Mouse (Mus musculus): ENCODE results near the gene Noa1. TPM values are rescaled to one million over a fixed set of nuclear protein-coding genes. Genes with fewer than 3 reads are reported as not detected.

The Noa1 gene
- total and polyA plus RNA-seq, 3 experiments = 12.2 to 21.3 (median 19.7) TPM

DNA sequence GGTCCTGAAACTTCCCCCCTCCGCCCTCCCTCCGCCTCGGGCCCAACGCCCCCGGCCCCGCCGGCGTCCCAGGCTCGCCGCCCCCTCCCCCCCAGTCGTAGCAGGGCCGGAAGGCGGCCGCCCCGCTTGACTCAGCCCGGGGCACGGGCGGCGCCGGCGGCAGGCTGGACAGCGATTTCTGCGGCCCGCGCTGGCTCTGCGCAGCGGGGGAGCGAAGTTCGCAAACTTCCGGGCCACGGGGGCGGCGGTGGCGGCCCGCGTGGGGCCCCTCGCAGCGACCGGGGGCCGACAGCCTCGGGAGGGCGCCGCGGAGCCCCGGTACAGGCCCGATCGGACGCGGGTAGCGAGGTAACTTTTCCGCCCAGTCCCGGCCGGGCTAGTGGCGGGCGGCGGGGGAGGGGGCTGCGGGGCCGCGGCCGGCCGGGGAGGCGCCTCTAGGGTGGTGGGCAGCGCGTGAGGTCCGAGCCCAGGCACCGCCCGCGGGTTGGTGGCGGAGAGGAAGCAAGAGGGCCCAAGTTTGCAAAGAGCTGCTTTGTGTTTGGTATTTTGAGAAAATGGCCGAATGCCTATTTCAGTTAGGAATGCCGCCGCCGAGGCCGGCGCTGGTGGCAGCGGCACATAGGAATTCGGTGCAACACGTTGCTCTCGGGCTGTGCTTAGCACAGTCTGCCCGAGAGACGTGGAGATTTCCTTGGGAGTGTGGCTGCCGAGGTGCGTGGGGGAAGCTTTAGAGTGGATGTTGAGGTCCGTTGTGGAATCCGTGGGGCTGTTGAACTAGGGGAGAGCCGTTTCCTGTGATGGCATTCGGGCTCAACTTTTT lies 43.6 kb downstream of the Noa1 start:
- WGBS = under 1% methylated on average over 85 of the region's 87 CpGs
- TF ChIP-seq CTCF (IDR thresholded peaks at IDR 0.05) (no peak), POLR2A (IDR thresholded peaks at IDR 0.05; ENCODE audit: insufficient read depth, low read depth, low read length) (no peak), EP300 (IDR thresholded peaks at IDR 0.05; ENCODE audit: insufficient read depth, low read depth, low read length) (no peak)
- intact Hi-C loops (cut with DNase I) = no loop called here

DNA sequence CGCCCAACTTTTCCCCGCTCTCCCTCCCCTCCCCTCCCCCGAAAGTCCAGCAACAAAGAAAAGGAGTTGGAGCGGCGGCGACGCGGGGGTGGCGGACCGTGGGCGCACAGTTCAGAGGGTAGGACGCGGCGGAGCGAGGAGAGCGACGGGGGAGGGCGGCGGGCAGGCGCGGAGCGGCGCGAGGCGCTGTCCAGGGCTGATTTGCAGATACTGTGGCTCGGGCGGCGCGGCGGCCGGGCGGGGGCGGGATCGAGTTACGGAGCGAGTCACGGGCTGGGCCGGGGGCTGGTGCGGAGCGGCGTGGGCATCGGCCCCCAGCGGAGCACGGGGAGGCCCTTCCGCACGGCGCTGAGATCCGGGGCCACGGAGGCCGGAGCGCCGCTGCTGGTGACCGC lies 44.2 kb downstream of the Noa1 start:
- Histone ChIP-seq H3K27me3 (ENCODE audit: control insufficient read depth, insufficient read depth, low read length) (no peaks in the 10 kb centered on the region), H3K9ac (ENCODE audit: low read depth, low read length) (peak overlapping the region; percentile 79), H3K4me1 (ENCODE audit: control insufficient read depth, insufficient read depth, low read length) (peaks cover 3% of the 10 kb centered on the region), H3K4me3 (peak overlapping the region; percentile 91), H3K79me2 (replicated peaks; ENCODE audit: control insufficient read depth, insufficient read depth, low read length) (peaks cover 6% of the 10 kb centered on the region), H3K36me3 (ENCODE audit: control insufficient read depth, insufficient read depth, low read length) (no peaks in the 10 kb centered on the region), H3K27ac (peak overlapping the region; percentile 83)
- WGBS = 2% methylated on average over 46 of the region's 53 CpGs
- DNase-seq = peak in 1 of 2 experiments; percentile 82
- TF ChIP-seq CTCF (IDR thresholded peaks at IDR 0.05) (no peak), EP300 (IDR thresholded peaks at IDR 0.05; ENCODE audit: insufficient read depth, low read depth, low read length) (no peak), POLR2A (IDR thresholded peaks at IDR 0.05; ENCODE audit: insufficient read depth, low read depth, low read length) (no peak)
- intact Hi-C loops (cut with DNase I) = loop anchor here (2.0 kb wide), 1 partner anchor 47 kb away; no protein-coding TSS in a partner anchor

More for the DNA sequence above, 43.6 kb downstream of the Noa1 start:
- Histone ChIP-seq H3K27ac (peak overlapping the region; percentile 83), H3K79me2 (replicated peaks; ENCODE audit: control insufficient read depth, insufficient read depth, low read length) (peaks cover 6% of the 10 kb centered on the region), H3K4me1 (ENCODE audit: control insufficient read depth, insufficient read depth, low read length) (peaks cover 3% of the 10 kb centered on the region), H3K4me3 (peak overlapping the region; percentile 91), H3K36me3 (ENCODE audit: control insufficient read depth, insufficient read depth, low read length) (no peaks in the 10 kb centered on the region), H3K9ac (ENCODE audit: low read depth, low read length) (peak overlapping the region; percentile 79), H3K27me3 (ENCODE audit: control insufficient read depth, insufficient read depth, low read length) (no peaks in the 10 kb centered on the region)
- peak; percentile 77 to 79 for DNase-seq

DNA sequence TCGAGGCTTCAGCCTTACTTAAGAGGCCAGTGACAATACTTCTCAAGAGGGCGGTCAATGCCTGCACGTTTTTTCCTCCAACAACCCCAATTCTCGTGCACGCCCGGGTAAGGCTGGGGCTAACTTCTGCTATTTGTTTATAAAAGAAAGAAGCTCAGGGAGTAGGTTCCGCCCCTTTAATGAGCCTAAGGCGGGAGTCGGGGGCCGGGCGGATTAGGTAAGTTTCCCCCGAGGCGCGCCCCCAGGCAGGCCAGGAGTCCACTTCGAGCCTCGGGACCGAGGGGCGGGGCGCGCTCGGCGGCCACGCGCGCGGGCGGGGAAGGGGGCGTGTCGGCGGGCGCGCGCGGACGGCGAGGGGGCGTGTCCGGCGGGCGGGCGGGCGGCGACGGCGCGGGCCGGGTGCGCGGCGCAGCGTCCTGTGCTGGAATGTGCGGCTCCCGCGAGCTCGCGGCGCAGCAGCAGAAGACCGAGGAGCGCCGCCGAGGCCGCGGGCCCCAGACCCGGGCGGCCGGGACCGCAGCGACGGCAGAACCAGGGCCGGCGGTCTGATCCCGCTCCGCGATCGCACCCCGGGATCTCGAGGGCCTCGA lies 44.7 kb downstream of the Noa1 start, which contains the start of gene Rest:
Rest (plus strand) TSS at position 411 of the 590 bp plus-strand sequence.
- H3K4me3 ChIP-seq = peak within 1 kb of the TSS; percentile 91
- H3K9ac ChIP-seq (ENCODE audit: low read depth, low read length) = peak within 1 kb of the TSS; percentile 79
- DNase-seq = peak; percentile 86 to 90
- intact Hi-C loops (cut with DNase I) = loop anchor here (2.0 kb wide), 1 partner anchor 48 kb away; no protein-coding TSS in a partner anchor
- no peaks in the 10 kb centered on the region for H3K36me3 ChIP-seq (ENCODE audit: control insufficient read depth, insufficient read depth, low read length)
- H3K4me1 ChIP-seq (ENCODE audit: control insufficient read depth, insufficient read depth, low read length) = peaks cover 1% of the 10 kb centered on the region
- H3K27ac ChIP-seq = peak within 1 kb of the TSS; percentile 83
- H3K79me2 ChIP-seq (replicated peaks; ENCODE audit: control insufficient read depth, insufficient read depth, low read length) = peaks cover 6% of the 10 kb centered on the region
- no peaks in the 10 kb centered on the region; the same call in 1 of the 2 replicates for H3K27me3 ChIP-seq (ENCODE audit: control insufficient read depth, insufficient read depth, low read length)
- 3% methylated on average over 77 of the region's 78 CpGs for WGBS
- TF ChIP-seq CTCF (IDR thresholded peaks at IDR 0.05) = no peak
- no peak; the same call in 1 of the 2 replicates for TF ChIP-seq POLR2A (IDR thresholded peaks at IDR 0.05; ENCODE audit: insufficient read depth, low read depth, low read length)
- no peak for TF ChIP-seq EP300 (IDR thresholded peaks at IDR 0.05; ENCODE audit: insufficient read depth, low read depth, low read length)

DNA sequence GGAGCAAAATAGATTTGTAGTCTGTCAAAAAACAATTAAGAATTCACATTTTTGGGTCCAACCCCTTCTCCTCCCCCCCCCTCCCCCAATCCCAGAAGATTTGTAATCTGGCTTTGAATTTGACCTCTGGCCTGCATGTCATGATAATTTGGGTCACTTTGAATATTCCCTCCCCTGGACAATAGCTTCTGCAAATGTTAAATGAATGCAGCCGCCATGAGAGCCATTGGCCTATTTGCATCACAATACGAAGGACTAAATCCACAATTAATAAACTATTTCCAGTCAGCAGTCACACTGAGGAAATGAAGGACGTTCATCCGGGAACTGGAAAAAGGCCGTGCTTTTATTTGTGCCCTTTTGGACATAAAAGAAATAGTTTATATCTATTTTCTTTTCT lies 47.8 kb downstream of the Noa1 start:
- intact Hi-C loops (cut with DNase I) = no loop called here
- Histone ChIP-seq H3K9ac (ENCODE audit: low read depth, low read length) (no peak overlapping the region), H3K27me3 (ENCODE audit: control insufficient read depth, insufficient read depth, low read length) (no peaks in the 10 kb centered on the region; the same call in 1 of the 2 replicates), H3K4me1 (ENCODE audit: control insufficient read depth, insufficient read depth, low read length) (peaks cover 1% of the 10 kb centered on the region), H3K36me3 (ENCODE audit: control insufficient read depth, insufficient read depth, low read length) (no peaks in the 10 kb centered on the region), H3K4me3 (no peak overlapping the region), H3K79me2 (replicated peaks; ENCODE audit: control insufficient read depth, insufficient read depth, low read length) (no peaks in the 10 kb centered on the region), H3K27ac (no peak overlapping the region)
- WGBS = 88% methylated on average over 5 of the region's 5 CpGs
- TF ChIP-seq CTCF (IDR thresholded peaks at IDR 0.05) = no peak
- no peak for TF ChIP-seq POLR2A (IDR thresholded peaks at IDR 0.05; ENCODE audit: insufficient read depth, low read depth, low read length)
- no peak for TF ChIP-seq EP300 (IDR thresholded peaks at IDR 0.05; ENCODE audit: insufficient read depth, low read depth, low read length)
- no peak for DNase-seq

DNA sequence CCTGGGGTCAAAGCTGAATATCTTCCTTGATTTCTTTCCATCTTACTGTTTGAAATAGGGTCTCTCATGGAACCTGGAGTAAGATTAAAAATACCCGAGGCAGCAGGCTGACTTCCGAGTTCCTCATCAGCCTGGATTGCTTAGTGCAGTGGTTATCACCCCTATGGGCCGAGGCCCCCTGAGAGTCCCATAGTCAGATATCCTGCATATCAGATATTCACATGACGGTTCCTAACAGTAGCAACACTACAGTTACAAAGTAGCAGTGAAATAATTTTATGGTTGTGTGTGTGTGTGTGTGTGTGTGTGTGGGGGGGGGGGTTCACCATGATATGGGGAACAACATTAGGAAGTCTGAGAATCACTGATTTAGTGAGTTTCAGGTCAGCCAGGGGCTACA lies 48.7 kb downstream of the Noa1 start:
- WGBS = 76% methylated on average over 4 of the region's 4 CpGs
- Histone ChIP-seq H3K27ac (no peak overlapping the region), H3K79me2 (replicated peaks; ENCODE audit: control insufficient read depth, insufficient read depth, low read length) (no peaks in the 10 kb centered on the region), H3K4me3 (no peak overlapping the region), H3K27me3 (ENCODE audit: control insufficient read depth, insufficient read depth, low read length) (no peaks in the 10 kb centered on the region; the same call in 1 of the 2 replicates), H3K4me1 (ENCODE audit: control insufficient read depth, insufficient read depth, low read length) (no peaks in the 10 kb centered on the region), H3K9ac (ENCODE audit: low read depth, low read length) (no peak overlapping the region), H3K36me3 (ENCODE audit: control insufficient read depth, insufficient read depth, low read length) (no peaks in the 10 kb centered on the region)
- no peak for DNase-seq
- intact Hi-C loops (cut with DNase I) = no loop called here
- TF ChIP-seq EP300 (IDR thresholded peaks at IDR 0.05; ENCODE audit: insufficient read depth, low read depth, low read length) (no peak), CTCF (IDR thresholded peaks at IDR 0.05) (no peak), POLR2A (IDR thresholded peaks at IDR 0.05; ENCODE audit: insufficient read depth, low read depth, low read length) (no peak)
